Mouse (Mus musculus): ENCODE measurements around the gene Olfr281. TPM values are rescaled to one million over a fixed set of nuclear protein-coding genes. Genes with fewer than 3 reads are reported as not detected.

Gene Olfr281
- polyA plus RNA-seq, 1 experiment from 2014 or later: not detected

DNA sequence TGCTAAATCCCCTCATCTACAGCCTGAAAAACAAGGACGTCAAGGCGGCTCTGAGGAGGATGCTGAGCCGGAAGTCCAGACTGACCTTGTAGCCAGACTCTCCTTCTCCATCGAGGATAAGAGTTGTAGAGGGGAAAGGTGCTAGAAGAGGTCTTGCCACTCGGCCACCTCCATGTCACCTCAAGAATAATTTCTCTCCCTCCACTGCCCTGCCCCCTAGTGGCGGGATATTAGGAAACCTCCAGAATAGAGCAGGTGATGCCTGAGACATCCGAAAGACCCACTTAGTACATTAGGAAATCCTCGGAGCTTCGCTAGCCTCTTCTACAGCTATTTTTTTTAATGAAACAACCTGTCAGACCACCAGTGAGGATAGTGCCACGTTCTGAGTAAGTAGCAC lies 23.0 kb downstream of the Olfr281 start:
- no peaks in the 10 kb centered on the region for H3K4me1 ChIP-seq (ENCODE audit: control insufficient read depth, insufficient read depth, low read length)
- no peaks in the 10 kb centered on the region for H3K9me3 ChIP-seq (replicated peaks; ENCODE audit: control insufficient read depth, low read length)
- H3K27me3 ChIP-seq (ENCODE audit: control insufficient read depth, insufficient read depth, low read length): no peaks in the 10 kb centered on the region
- no peak overlapping the region for H3K4me3 ChIP-seq (ENCODE audit: low read depth, low read length)
- H3K27ac ChIP-seq (ENCODE audit: low read depth, low read length): no peak overlapping the region
- no peak overlapping the region for H3K9ac ChIP-seq (ENCODE audit: low read depth, low read length)
- H3K36me3 ChIP-seq (ENCODE audit: control insufficient read depth, insufficient read depth, low read length): no peaks in the 10 kb centered on the region
- no peak overlapping the region for H3K4me2 ChIP-seq
- no peak for ATAC-seq (replicated peaks; ENCODE audit: insufficient number of reproducible peaks, low FRiP score, low TSS enrichment)
- WGBS (ENCODE audit: insufficient replicate concordance): 47% methylated on average over 10 of the region's 10 CpGs

DNA sequence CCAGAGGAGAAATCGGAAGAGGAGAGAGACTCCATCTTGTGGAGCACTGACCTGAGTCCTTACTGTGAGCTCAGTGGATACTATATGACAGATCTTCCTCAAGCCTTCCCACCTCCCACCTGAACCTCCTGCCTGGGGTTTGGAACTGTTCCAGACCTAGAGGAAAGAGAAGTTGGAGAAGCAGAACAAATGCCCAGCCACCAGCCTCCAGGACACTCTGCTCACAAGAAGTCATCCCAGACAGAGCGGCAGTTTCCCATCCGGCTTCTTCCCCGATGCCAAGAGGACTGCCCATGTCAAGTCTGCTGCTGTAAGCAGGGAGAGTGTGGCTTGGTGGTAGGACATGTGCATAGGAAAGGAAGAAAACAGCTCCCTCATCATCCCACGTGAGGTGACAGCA lies 23.9 kb downstream of the Olfr281 start:
- Histone ChIP-seq H3K9me3 (replicated peaks; ENCODE audit: control insufficient read depth, low read length) (no peaks in the 10 kb centered on the region), H3K4me3 (ENCODE audit: low read depth, low read length) (no peak overlapping the region), H3K27me3 (ENCODE audit: control insufficient read depth, insufficient read depth, low read length) (no peaks in the 10 kb centered on the region), H3K4me1 (ENCODE audit: control insufficient read depth, insufficient read depth, low read length) (no peaks in the 10 kb centered on the region), H3K36me3 (ENCODE audit: control insufficient read depth, insufficient read depth, low read length) (no peaks in the 10 kb centered on the region), H3K27ac (ENCODE audit: low read depth, low read length) (no peak overlapping the region), H3K9ac (ENCODE audit: low read depth, low read length) (no peak overlapping the region), H3K4me2 (no peak overlapping the region)
- WGBS (ENCODE audit: insufficient replicate concordance): 79% methylated on average over 5 of the region's 5 CpGs
- ATAC-seq (replicated peaks; ENCODE audit: insufficient number of reproducible peaks, low FRiP score, low TSS enrichment): no peak

DNA sequence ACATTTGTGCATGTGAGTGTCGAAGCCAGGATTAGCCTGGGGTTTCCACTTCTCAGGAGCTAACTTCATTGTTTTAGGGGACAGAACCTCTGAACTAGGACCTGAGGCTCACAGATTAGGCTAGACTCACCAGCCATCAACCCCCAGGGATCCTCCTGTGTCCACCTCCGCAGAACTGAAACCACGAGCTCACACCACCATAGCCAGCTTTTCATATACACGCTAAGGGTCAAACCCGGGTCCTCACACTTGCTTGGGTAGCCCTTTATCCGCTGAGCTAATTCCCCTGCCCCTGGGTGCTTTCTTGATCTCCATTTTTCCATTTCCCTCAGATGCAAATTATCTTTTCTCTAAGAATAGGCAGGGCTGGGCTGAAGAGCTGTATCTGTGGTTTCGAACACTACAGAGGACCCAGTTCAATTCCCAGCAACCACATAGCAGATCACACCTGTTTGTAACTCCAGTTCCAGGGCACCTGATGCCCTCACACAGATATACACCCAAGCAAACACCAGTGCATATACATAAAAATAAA lies 27.2 kb downstream of the Olfr281 start:
- Histone ChIP-seq H3K4me1 (ENCODE audit: control insufficient read depth, insufficient read depth, low read length) (no peaks in the 10 kb centered on the region), H3K9me3 (replicated peaks; ENCODE audit: control insufficient read depth, low read length) (no peaks in the 10 kb centered on the region), H3K4me3 (ENCODE audit: low read depth, low read length) (no peak overlapping the region), H3K4me2 (no peak overlapping the region), H3K9ac (ENCODE audit: low read depth, low read length) (no peak overlapping the region), H3K27me3 (ENCODE audit: control insufficient read depth, insufficient read depth, low read length) (no peaks in the 10 kb centered on the region), H3K27ac (ENCODE audit: low read depth, low read length) (no peak overlapping the region), H3K36me3 (ENCODE audit: control insufficient read depth, insufficient read depth, low read length) (no peaks in the 10 kb centered on the region)
- WGBS (ENCODE audit: insufficient replicate concordance): 75% methylated on average over 7 of the region's 7 CpGs
- no peak for ATAC-seq (replicated peaks; ENCODE audit: insufficient number of reproducible peaks, low FRiP score, low TSS enrichment)

DNA sequence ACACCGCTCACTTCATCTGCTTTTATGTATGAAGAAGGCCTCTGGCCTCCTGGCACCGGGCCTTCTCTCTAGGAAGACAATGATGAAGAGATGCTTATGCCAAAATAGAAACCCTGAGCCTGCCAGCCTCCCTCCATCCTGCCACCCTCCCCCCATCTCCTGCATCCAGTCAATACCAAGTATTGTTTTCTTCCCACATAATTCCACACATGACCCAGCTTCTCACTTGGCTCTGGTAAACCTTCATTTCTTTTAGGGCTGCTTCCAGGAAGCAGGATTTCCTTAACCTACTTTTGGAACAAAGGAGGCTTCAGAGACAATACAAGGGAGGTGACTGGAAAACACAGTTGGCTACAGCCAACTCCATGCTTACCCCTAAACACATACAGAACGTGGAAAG lies 30.3 kb downstream of the Olfr281 start, which contains the start of gene Lalba:
Gene Lalba (minus strand): TSS at position 21 of the 400 bp plus-strand sequence.
- no peak for ATAC-seq (replicated peaks; ENCODE audit: insufficient number of reproducible peaks, low FRiP score, low TSS enrichment)
- H3K4me2 ChIP-seq: no peak within 1 kb of the TSS
- H3K36me3 ChIP-seq (ENCODE audit: control insufficient read depth, insufficient read depth, low read length): no peaks in the 10 kb centered on the region
- H3K27ac ChIP-seq (ENCODE audit: low read depth, low read length): no peak within 1 kb of the TSS
- H3K9ac ChIP-seq (ENCODE audit: low read depth, low read length): no peak within 1 kb of the TSS
- WGBS (ENCODE audit: insufficient replicate concordance): 61% methylated on average over 3 of the region's 3 CpGs
- no peaks in the 10 kb centered on the region for H3K4me1 ChIP-seq (ENCODE audit: control insufficient read depth, insufficient read depth, low read length)
- no peaks in the 10 kb centered on the region for H3K9me3 ChIP-seq (replicated peaks; ENCODE audit: control insufficient read depth, low read length)
- H3K4me3 ChIP-seq (ENCODE audit: low read depth, low read length): no peak within 1 kb of the TSS
- no peaks in the 10 kb centered on the region for H3K27me3 ChIP-seq (ENCODE audit: control insufficient read depth, insufficient read depth, low read length)

DNA sequence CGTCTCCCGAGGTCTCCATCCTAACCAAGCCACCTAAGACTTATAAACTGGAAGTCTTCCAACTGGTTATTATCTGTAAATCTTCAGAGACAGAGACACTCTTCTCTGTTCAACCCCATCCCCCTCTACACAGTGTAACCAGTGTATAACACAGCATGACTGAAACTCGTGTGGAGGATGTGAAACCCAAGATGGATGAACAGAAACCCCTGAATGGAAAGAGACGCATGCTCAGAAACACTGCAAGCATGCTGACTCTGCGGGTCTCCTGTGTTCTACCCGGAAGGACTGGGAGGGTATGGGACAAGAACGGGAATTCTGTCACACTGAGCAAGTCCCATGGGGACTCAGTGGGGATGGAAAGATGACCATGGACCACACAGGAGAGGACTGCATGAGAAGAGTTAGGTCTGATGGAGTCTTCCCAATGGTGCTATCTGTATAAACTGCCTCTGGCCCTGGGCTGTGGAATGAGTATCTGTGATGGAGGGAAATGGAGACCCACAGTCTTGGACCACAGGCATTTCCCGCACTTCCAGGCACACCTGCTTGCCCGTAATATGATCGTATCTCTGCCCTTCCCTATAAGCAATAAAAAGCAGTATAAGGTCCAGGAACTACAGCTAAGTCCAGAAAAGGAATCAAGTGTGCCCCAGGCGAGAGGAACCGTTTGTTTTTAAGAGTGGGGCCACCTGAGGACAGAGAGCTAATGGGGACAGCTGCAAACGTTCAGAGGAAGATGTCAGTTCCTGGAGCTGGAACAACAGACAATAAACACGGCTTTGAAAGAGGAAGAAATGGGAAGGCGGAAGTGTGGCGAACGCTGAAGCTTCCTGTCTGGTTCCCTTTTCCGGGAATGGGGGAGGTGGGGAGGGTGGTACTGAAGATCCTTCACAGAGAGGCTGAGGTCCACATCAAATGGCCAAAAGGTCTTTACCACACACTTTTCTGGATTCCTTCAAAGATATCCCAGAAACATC lies 31.8 kb downstream of the Olfr281 start:
- no peaks in the 10 kb centered on the region for H3K27me3 ChIP-seq (ENCODE audit: control insufficient read depth, insufficient read depth, low read length)
- no peak overlapping the region for H3K4me2 ChIP-seq
- no peaks in the 10 kb centered on the region for H3K36me3 ChIP-seq (ENCODE audit: control insufficient read depth, insufficient read depth, low read length)
- no peaks in the 10 kb centered on the region for H3K9me3 ChIP-seq (replicated peaks; ENCODE audit: control insufficient read depth, low read length)
- no peak overlapping the region for H3K4me3 ChIP-seq (ENCODE audit: low read depth, low read length)
- no peaks in the 10 kb centered on the region for H3K4me1 ChIP-seq (ENCODE audit: control insufficient read depth, insufficient read depth, low read length)
- ATAC-seq (replicated peaks; ENCODE audit: insufficient number of reproducible peaks, low FRiP score, low TSS enrichment): no peak
- 66% methylated on average over 18 of the region's 18 CpGs for WGBS (ENCODE audit: insufficient replicate concordance)
- no peak overlapping the region for H3K9ac ChIP-seq (ENCODE audit: low read depth, low read length)
- H3K27ac ChIP-seq (ENCODE audit: low read depth, low read length): no peak overlapping the region

DNA sequence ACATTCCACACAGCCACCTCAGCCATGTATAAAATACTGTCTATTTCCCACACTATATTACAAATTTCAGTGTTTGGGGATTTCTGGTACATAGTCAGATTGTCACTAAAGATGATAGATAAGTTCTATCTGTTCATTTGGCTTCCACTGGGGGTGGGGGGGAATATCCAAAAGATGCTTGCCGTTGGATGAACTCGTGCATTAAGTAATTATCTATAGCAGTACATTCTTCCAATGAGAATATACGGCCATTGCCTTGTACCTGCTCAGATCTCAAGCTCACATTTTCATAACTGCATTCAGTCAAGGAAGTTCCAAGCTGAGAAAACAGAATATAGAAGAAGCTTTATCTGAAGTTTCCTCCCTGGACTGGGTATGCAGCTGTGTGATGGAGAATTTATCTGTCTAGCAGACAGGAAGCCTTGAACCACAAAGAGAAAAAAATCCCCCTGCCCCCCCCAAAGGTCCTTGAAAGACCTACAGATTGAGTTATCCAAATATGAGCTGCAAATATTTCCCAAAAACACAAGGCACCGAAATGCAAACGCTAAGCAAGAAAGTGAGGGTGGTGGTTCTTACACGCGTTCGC lies 34.1 kb downstream of the Olfr281 start:
- no peaks in the 10 kb centered on the region for H3K4me1 ChIP-seq (ENCODE audit: control insufficient read depth, insufficient read depth, low read length)
- no peak overlapping the region for H3K4me2 ChIP-seq

DNA sequence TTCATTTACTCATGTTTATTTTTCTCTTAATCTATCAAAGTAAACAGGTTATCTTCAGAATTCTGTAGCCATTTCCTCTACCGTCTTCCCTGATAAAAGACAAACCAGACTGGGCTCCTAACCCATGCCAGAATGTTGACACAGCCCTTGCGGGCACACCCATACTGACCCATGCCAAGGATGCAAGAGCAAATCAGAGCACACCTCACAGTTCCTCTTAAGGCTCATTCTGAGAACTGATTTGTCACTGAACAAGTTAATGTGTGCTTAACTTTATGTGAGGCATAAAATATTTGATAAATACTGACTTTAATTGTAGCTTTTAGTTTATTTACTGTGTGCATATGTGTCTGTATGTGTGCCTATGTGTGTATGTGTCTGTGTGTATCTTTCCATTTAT lies 38.9 kb downstream of the Olfr281 start:
- 57% methylated on average over 2 of the region's 2 CpGs for WGBS (ENCODE audit: insufficient replicate concordance)

More for the DNA sequence above, 34.1 kb downstream of the Olfr281 start:
- H3K9ac ChIP-seq (ENCODE audit: low read depth, low read length): no peak overlapping the region
- no peak overlapping the region for H3K27ac ChIP-seq (ENCODE audit: low read depth, low read length)
- H3K27me3 ChIP-seq (ENCODE audit: control insufficient read depth, insufficient read depth, low read length): no peaks in the 10 kb centered on the region
- 90% methylated on average over 8 of the region's 8 CpGs for WGBS (ENCODE audit: insufficient replicate concordance)
- no peak for ATAC-seq (replicated peaks; ENCODE audit: insufficient number of reproducible peaks, low FRiP score, low TSS enrichment)
- no peaks in the 10 kb centered on the region for H3K36me3 ChIP-seq (ENCODE audit: control insufficient read depth, insufficient read depth, low read length)
- no peaks in the 10 kb centered on the region for H3K9me3 ChIP-seq (replicated peaks; ENCODE audit: control insufficient read depth, low read length)
- no peak overlapping the region for H3K4me3 ChIP-seq (ENCODE audit: low read depth, low read length)

DNA sequence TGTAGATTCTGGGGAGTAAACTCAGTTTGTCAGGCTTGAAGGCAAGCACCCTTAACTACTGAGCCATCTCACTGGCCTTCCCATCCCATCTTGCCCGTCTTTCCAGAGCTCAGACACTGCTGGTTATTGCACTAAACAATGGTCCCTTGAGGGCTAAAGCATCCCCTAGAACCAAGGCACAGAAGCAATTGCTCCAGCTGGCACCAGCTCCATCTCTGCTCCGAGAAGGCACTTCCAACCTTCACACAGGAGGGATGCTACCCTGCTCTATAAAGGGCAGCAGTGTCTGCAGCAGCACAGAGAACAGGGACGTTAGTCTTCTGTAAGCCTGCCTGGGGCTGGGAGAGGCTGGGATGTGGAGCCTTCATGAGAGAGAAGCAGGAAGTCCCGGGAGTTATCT lies 39.7 kb downstream of the Olfr281 start, which contains the start of gene Olfr279:
Gene Olfr279 (plus strand): TSS at position 301 of the 400 bp plus-strand sequence.
- Histone ChIP-seq H3K27me3 (ENCODE audit: control insufficient read depth, insufficient read depth, low read length) (no peaks in the 10 kb centered on the region), H3K27ac (ENCODE audit: low read depth, low read length) (no peak within 1 kb of the TSS), H3K4me2 (no peak within 1 kb of the TSS), H3K36me3 (ENCODE audit: control insufficient read depth, insufficient read depth, low read length) (no peaks in the 10 kb centered on the region), H3K4me1 (ENCODE audit: control insufficient read depth, insufficient read depth, low read length) (no peaks in the 10 kb centered on the region), H3K4me3 (ENCODE audit: low read depth, low read length) (no peak within 1 kb of the TSS), H3K9me3 (replicated peaks; ENCODE audit: control insufficient read depth, low read length) (no peaks in the 10 kb centered on the region), H3K9ac (ENCODE audit: low read depth, low read length) (no peak within 1 kb of the TSS)
- no peak for ATAC-seq (replicated peaks; ENCODE audit: insufficient number of reproducible peaks, low FRiP score, low TSS enrichment)
- WGBS (ENCODE audit: insufficient replicate concordance): 50% methylated on average over 4 of the region's 4 CpGs

More for the DNA sequence above, 38.9 kb downstream of the Olfr281 start:
- H3K4me3 ChIP-seq (ENCODE audit: low read depth, low read length): no peak overlapping the region
- no peak for ATAC-seq (replicated peaks; ENCODE audit: insufficient number of reproducible peaks, low FRiP score, low TSS enrichment)
- H3K9ac ChIP-seq (ENCODE audit: low read depth, low read length): no peak overlapping the region
- no peak overlapping the region for H3K4me2 ChIP-seq
- H3K27ac ChIP-seq (ENCODE audit: low read depth, low read length): no peak overlapping the region
- no peaks in the 10 kb centered on the region for H3K9me3 ChIP-seq (replicated peaks; ENCODE audit: control insufficient read depth, low read length)
- no peaks in the 10 kb centered on the region for H3K27me3 ChIP-seq (ENCODE audit: control insufficient read depth, insufficient read depth, low read length)
- H3K4me1 ChIP-seq (ENCODE audit: control insufficient read depth, insufficient read depth, low read length): no peaks in the 10 kb centered on the region
- no peaks in the 10 kb centered on the region for H3K36me3 ChIP-seq (ENCODE audit: control insufficient read depth, insufficient read depth, low read length)
